Mouse (Mus musculus): ENCODE measurements around the gene Arhgap18.

The Arhgap18 gene

GRCm38 (mm10) chr10:26832669-26833249 lies 79.5 kb downstream of the Arhgap18 start:
- no peak for DNase-seq

- no peak for DNase-seq
Measured at GRCm38 (mm10) chr10:26833393-26833792, 80.2 kb downstream of the Arhgap18 start.

- DNase-seq = no peak
Measured at GRCm38 (mm10) chr10:26849311-26849710, 96.1 kb downstream of the Arhgap18 start.

- DNase-seq = no peak
Measured at GRCm38 (mm10) chr10:26849854-26850253, 96.6 kb downstream of the Arhgap18 start.

- no peak for DNase-seq
Measured at GRCm38 (mm10) chr10:26854556-26855100, 101.4 kb downstream of the Arhgap18 start.

GRCm38 (mm10) chr10:26855851-26856535 lies 102.8 kb downstream of the Arhgap18 start:
- no peak for DNase-seq

GRCm38 (mm10) chr10:26857583-26857982 lies 104.4 kb downstream of the Arhgap18 start:
- DNase-seq = no peak

- DNase-seq = no peak
Measured at GRCm38 (mm10) chr10:26858537-26858936, 105.3 kb downstream of the Arhgap18 start.

GRCm38 (mm10) chr10:26861231-26861630 lies 108.0 kb downstream of the Arhgap18 start:
- DNase-seq = no peak

GRCm38 (mm10) chr10:26862207-26862606 lies 109.0 kb downstream of the Arhgap18 start:
- no peak for DNase-seq

- no peak for DNase-seq
Measured at GRCm38 (mm10) chr10:26863982-26864381, 110.8 kb downstream of the Arhgap18 start.

- DNase-seq = no peak
Measured at GRCm38 (mm10) chr10:26870802-26871201, 117.6 kb downstream of the Arhgap18 start.

- no peak for DNase-seq
Measured at GRCm38 (mm10) chr10:26877309-26877708, 124.1 kb downstream of the Arhgap18 start.

DNA sequence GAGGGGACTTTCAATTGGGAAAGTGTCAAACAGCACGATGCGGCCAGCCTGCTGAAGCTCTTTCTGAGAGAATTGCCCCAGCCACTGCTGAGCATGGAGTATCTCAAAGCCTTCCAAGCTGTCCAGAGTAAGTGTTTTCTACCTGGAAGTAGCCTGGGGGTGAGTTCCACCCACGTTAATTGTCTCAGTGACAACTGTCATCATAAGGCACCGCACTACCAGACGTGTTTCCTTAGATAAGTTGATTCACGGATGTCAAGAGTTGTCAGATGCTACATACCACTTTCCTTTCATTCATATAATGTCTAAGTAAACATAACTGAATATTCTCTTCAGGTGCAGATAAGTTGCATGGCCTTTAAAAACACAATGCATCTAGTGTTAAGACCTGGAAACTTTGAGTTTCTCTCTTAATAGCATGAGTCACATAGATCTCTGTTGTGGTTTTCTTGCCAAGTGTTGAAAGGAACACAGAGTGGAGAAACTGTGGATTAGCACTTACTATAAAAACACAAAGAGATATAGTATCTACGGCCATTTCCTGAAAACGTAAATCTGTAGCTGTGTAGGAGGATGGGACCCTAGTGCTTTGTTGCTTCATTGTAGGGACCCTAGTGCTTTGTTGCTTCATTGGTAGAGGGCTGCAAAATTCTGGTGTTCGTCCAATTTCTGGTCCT lies 125.8 kb downstream of the Arhgap18 start:
- DNase-seq = no peak

DNA sequence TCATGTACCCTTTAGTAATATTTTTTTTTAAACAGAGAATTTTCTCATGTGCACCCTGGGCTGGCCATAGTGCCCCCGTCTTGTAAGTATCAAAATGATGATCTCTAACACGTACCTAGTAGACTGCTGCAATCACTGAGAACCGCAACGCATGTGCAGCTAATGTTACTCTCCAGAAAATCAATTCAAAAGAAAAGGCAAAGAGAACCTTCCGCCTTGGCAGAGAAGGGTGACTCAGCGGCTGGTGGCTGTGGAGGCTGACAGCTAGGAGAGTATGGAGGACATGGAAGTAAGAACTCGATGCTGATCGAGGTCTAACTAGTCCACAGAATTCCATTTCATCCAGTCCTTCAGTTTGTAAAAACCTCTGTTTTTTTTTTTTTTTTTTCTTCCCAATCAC lies 131.7 kb downstream of the Arhgap18 start:
- DNase-seq = no peak

DNA sequence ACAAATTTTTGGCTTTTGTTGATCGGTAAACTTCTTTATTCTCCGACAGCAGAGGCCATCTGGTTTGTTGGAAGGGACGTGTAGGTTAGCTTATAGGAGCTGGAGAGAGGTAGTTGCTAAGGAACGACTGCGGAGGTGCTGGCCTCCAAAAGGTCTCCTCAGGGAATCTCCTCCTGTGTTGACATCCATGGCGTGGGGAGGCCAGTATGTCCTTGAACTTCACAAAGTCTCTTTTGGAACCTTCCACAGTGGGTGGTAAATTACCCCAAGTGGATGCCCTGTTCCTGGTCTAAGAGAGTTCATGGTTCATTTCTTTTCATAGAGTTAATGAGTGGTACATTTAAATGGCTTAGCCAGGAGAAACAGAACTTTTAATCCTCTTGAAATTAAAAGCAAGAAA lies 136.0 kb downstream of the Arhgap18 start:
- no peak for DNase-seq

GRCm38 (mm10) chr10:26889754-26890153 lies 136.5 kb downstream of the Arhgap18 start:
- DNase-seq = no peak

DNA sequence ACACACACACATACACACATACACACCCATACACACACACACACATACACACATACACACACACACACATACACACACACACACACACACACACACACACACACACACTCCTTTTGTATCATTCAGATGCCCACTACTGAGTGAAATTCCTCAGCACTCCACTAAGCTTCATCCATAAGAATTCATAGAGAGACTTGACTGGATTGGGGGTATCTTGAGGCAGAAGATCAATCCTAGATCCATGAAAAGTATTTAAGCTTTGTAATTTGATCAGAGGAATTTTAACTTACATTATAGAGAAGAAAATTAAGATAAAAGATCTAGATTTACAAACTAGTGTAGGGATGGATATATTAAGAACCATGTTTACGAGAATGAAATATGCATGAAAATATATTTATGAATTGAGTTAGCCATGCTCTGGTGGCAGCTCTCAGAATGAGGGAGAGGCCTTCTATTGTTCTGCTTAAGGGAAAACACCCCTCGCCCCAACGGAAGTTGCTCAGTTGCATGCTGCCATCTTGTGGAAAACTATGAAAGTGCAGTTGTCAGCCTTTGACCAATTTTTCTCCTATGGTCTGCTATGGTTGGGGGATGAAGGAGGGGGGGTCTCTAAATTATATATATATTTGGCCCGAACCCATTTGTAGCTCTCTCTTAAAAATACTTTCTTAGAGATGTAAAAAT lies 137.2 kb downstream of the Arhgap18 start:
- DNase-seq = peak; percentile 14

DNA sequence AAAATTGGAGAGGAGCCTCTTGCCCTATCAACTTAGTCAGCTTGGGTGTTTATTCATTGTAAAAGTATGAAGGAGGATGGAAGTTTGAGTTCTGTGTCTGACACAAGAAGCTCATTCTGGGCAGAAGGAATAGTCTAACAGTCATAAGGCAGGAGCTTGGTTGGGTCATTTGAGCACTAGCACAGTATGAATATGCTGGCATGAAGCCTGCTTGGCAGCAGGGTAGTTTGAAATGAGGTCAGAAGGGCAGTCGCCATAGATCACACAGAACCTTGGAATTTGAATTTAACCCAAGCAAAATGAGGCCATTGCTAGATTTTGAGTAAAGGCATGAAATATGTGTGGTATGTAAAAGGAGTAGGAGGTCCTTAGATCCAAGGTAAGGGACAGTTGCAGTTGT lies 139.9 kb downstream of the Arhgap18 start:
- no peak for DNase-seq

DNA sequence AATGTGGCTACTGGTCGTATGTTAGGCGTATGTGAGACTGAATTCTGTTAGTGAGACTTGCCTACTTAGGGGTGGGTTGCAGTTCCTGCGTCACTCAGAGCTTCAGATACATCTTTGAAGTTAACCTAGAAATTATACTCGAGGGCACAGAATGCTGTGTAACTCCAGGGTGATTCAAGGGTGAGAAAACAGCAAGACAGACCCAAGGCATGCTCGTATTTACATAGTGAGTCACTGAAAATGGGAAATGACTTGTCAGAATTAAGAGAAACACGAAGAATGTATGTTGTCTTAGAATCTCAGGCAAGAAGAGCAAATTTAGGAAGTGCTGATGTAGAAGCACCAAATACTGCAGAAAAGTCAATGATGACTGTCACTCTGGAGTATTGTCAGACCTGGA lies 142.5 kb downstream of the Arhgap18 start:
- DNase-seq = no peak

DNA sequence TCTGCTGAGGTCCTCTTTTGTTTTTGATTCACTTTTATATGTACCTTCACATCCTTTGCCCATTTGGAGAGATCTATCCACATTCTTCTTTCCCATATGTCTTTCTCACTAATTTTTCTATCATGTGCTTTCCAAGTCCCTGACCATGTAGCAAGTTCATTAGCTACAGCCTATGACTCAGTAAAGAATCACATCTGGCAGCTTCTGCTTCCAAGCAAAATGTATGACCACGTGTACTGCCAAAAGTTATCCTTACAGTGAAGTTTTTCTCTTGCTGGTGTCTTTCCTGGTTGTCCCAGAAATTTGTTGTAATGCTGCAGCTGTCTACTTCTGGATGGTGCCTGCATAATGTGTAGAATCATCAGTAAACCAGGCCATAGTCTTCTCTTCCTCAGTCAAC lies 147.2 kb downstream of the Arhgap18 start:
- DNase-seq = no peak

GRCm38 (mm10) chr10:26903781-26904180 lies 150.6 kb downstream of the Arhgap18 start:
- DNase-seq = no peak

GRCm38 (mm10) chr10:26911176-26911575 lies 158.0 kb downstream of the Arhgap18 start:
- no peak for DNase-seq

Measured in cerebellum, adult 9-10 months (tissue).